Mouse (Mus musculus): Measurements from ENCODE around the gene Cercam. TPM values are rescaled to one million over a fixed set of nuclear protein-coding genes. Genes with fewer than 3 reads are reported as not detected.

Cercam gene
- total and polyA plus RNA-seq, 2 experiments from 2014 or later = 22.8 to 28.0 TPM

GRCm38 (mm10) chr2:29857341-29857740 lies 11.6 kb upstream of the Cercam start:
- TF ChIP-seq CTCF (IDR thresholded peaks at IDR 0.05) = peak; percentile 39
- Histone ChIP-seq H3K36me3 (ENCODE audit: insufficient read depth, low read length) (no peaks in the 10 kb centered on the region), H3K27me3 (ENCODE audit: insufficient read depth, low read length) (no peaks in the 10 kb centered on the region), H3K4me2 (ENCODE audit: low read depth, low read length, poor library complexity, severe bottlenecking) (no peak overlapping the region), H3K9ac (replicated peaks; ENCODE audit: low read length, poor library complexity, severe bottlenecking) (no peak overlapping the region), H3K4me1 (ENCODE audit: insufficient read depth, low read length) (no peaks in the 10 kb centered on the region), H3K27ac (ENCODE audit: low read depth, low read length) (no peak overlapping the region), H3K9me3 (ENCODE audit: low read length) (no peaks in the 10 kb centered on the region), H3K4me3 (ENCODE audit: low read depth, low read length) (no peak overlapping the region)
- DNase-seq (ENCODE audit: low spot score) (no peak), ATAC-seq (ENCODE audit: low FRiP score) (no peak)
- 25% methylated on average over 2 of the region's 2 CpGs for WGBS

- H3K4me1 ChIP-seq (ENCODE audit: insufficient read depth, low read length) = no peaks in the 10 kb centered on the region
- no peaks in the 10 kb centered on the region for H3K36me3 ChIP-seq (ENCODE audit: insufficient read depth, low read length)
- H3K4me2 ChIP-seq (ENCODE audit: low read depth, low read length, poor library complexity, severe bottlenecking) = no peak overlapping the region
- H3K4me3 ChIP-seq (ENCODE audit: low read depth, low read length) = no peak overlapping the region
- no peaks in the 10 kb centered on the region for H3K9me3 ChIP-seq (ENCODE audit: low read length)
- no peak for TF ChIP-seq CTCF (IDR thresholded peaks at IDR 0.05)
- no peak overlapping the region for H3K27ac ChIP-seq (ENCODE audit: low read depth, low read length)
- no peak overlapping the region for H3K9ac ChIP-seq (replicated peaks; ENCODE audit: low read length, poor library complexity, severe bottlenecking)
- ATAC-seq (ENCODE audit: low FRiP score) (no peak), DNase-seq (ENCODE audit: low spot score) (no peak)
- 76% methylated on average over 5 of the region's 5 CpGs for WGBS
- H3K27me3 ChIP-seq (ENCODE audit: insufficient read depth, low read length) = no peaks in the 10 kb centered on the region
These were observed 11.0 kb upstream of the Cercam start for GRCm38 (mm10) chr2:29857967-29858366.

- H3K36me3 ChIP-seq (ENCODE audit: insufficient read depth, low read length) = no peaks in the 10 kb centered on the region
- DNase-seq (ENCODE audit: low spot score) (peak; percentile 54), ATAC-seq (ENCODE audit: low FRiP score) (no peak)
- H3K4me2 ChIP-seq (ENCODE audit: low read depth, low read length, poor library complexity, severe bottlenecking) = no peak overlapping the region
- H3K4me3 ChIP-seq (ENCODE audit: low read depth, low read length) = no peak overlapping the region
- H3K9me3 ChIP-seq (ENCODE audit: low read length) = no peaks in the 10 kb centered on the region
- no peaks in the 10 kb centered on the region for H3K4me1 ChIP-seq (ENCODE audit: insufficient read depth, low read length)
- H3K27ac ChIP-seq (ENCODE audit: low read depth, low read length) = no peak overlapping the region
- H3K9ac ChIP-seq (replicated peaks; ENCODE audit: low read length, poor library complexity, severe bottlenecking) = no peak overlapping the region
- no peaks in the 10 kb centered on the region for H3K27me3 ChIP-seq (ENCODE audit: insufficient read depth, low read length)
- TF ChIP-seq CTCF (IDR thresholded peaks at IDR 0.05) = peak; percentile 81
- whole genome bisulfite sequencing = 8% methylated on average over 5 of the region's 5 CpGs
These were observed 10.1 kb upstream of the Cercam start for GRCm38 (mm10) chr2:29858748-29859473.

GRCm38 (mm10) chr2:29865125-29865524 lies 3.8 kb upstream of the Cercam start:
- 76% methylated on average over 4 of the region's 4 CpGs for WGBS
- ATAC-seq (ENCODE audit: low FRiP score) = no peak
- no peaks in the 10 kb centered on the region for H3K36me3 ChIP-seq (ENCODE audit: insufficient read depth, low read length)

GRCm38 (mm10) chr2:29869646-29870451 lies 885 bp downstream of the Cercam start:
- peaks cover 6% of the 10 kb centered on the region; the same call in 1 of the 2 replicates for H3K36me3 ChIP-seq (ENCODE audit: insufficient read depth, low read length)
- H3K27ac ChIP-seq (ENCODE audit: low read depth, low read length) = peak overlapping the region; percentile 84
- ATAC-seq (ENCODE audit: low FRiP score) (peak; percentile 25), DNase-seq (ENCODE audit: low spot score) (no peak)
- 4% methylated on average over 17 of the region's 17 CpGs for WGBS
- no peak for TF ChIP-seq CTCF (IDR thresholded peaks at IDR 0.05)
- H3K9me3 ChIP-seq (ENCODE audit: low read length) = no peaks in the 10 kb centered on the region
- peak overlapping the region; percentile 77 for H3K9ac ChIP-seq (replicated peaks; ENCODE audit: low read length, poor library complexity, severe bottlenecking)
- no peaks in the 10 kb centered on the region for H3K27me3 ChIP-seq (ENCODE audit: insufficient read depth, low read length)
- peak overlapping the region; percentile 94 for H3K4me2 ChIP-seq (ENCODE audit: low read depth, low read length, poor library complexity, severe bottlenecking)
- 0 out of 2 replicates have a peak, but pooled peaks cover 4% of the 10 kb centered on the region for H3K4me1 ChIP-seq (ENCODE audit: insufficient read depth, low read length)
- H3K4me3 ChIP-seq (ENCODE audit: low read depth, low read length) = peak overlapping the region; percentile 53

More at GRCm38 (mm10) chr2:29865125-29865524, 3.8 kb upstream of the Cercam start:
- no peak overlapping the region for H3K4me2 ChIP-seq (ENCODE audit: low read depth, low read length, poor library complexity, severe bottlenecking)
- no peak overlapping the region for H3K4me3 ChIP-seq (ENCODE audit: low read depth, low read length)
- TF ChIP-seq CTCF (IDR thresholded peaks at IDR 0.05) = no peak
- H3K4me1 ChIP-seq (ENCODE audit: insufficient read depth, low read length) = 0 out of 2 replicates have a peak, but pooled peaks cover 4% of the 10 kb centered on the region
- H3K9ac ChIP-seq (replicated peaks; ENCODE audit: low read length, poor library complexity, severe bottlenecking) = no peak overlapping the region
- no peak overlapping the region for H3K27ac ChIP-seq (ENCODE audit: low read depth, low read length)
- no peak for DNase-seq (ENCODE audit: low spot score)
- H3K9me3 ChIP-seq (ENCODE audit: low read length) = no peaks in the 10 kb centered on the region
- no peaks in the 10 kb centered on the region for H3K27me3 ChIP-seq (ENCODE audit: insufficient read depth, low read length)

All from midbrain, postnatal 0 days (tissue).